Mouse (Mus musculus): ENCODE measurements at regions not wholly inside any gene's neighbourhood (a gene's known extent, or its start where the extent isn't known, plus 50 kb on each side); places are given as distances from the start of the nearest gene placed in this dataset.

GRCm38 (mm10) chr11:85966207-85966606 lies 80.0 kb downstream of the Tbx4 start:
- no peak for DNase-seq (ENCODE audit: low read depth)
- TF ChIP-seq POLR2A (IDR thresholded peaks at IDR 0.05; ENCODE audit: borderline replicate concordance, extremely low read depth, insufficient read depth, insufficient read length, poor library complexity, severe bottlenecking): no peak
- TF ChIP-seq CTCF (IDR thresholded peaks at IDR 0.05; ENCODE audit: borderline replicate concordance, extremely low read depth, insufficient read depth, insufficient read length): no peak

- TF ChIP-seq POLR2A (IDR thresholded peaks at IDR 0.05; ENCODE audit: borderline replicate concordance, extremely low read depth, insufficient read depth, insufficient read length, poor library complexity, severe bottlenecking) (no peak), CTCF (IDR thresholded peaks at IDR 0.05; ENCODE audit: borderline replicate concordance, extremely low read depth, insufficient read depth, insufficient read length) (no peak)
- no peak for DNase-seq (ENCODE audit: low read depth)
These were observed 84.1 kb downstream of the Tbx4 start for GRCm38 (mm10) chr11:85970287-85970686.

GRCm38 (mm10) chr11:85972385-85972784 lies 86.2 kb downstream of the Tbx4 start:
- peak; percentile 80 for DNase-seq (ENCODE audit: low read depth)
- peak; percentile 93 for TF ChIP-seq CTCF (IDR thresholded peaks at IDR 0.05; ENCODE audit: borderline replicate concordance, extremely low read depth, insufficient read depth, insufficient read length)
- TF ChIP-seq POLR2A (IDR thresholded peaks at IDR 0.05; ENCODE audit: borderline replicate concordance, extremely low read depth, insufficient read depth, insufficient read length, poor library complexity, severe bottlenecking): no peak

GRCm38 (mm10) chr11:85973736-85974135 lies 87.5 kb downstream of the Tbx4 start:
- no peak for TF ChIP-seq POLR2A (IDR thresholded peaks at IDR 0.05; ENCODE audit: borderline replicate concordance, extremely low read depth, insufficient read depth, insufficient read length, poor library complexity, severe bottlenecking)
- TF ChIP-seq CTCF (IDR thresholded peaks at IDR 0.05; ENCODE audit: borderline replicate concordance, extremely low read depth, insufficient read depth, insufficient read length): no peak

GRCm38 (mm10) chr11:85976693-85977434 lies 90.6 kb downstream of the Tbx4 start:
- no peak for DNase-seq (ENCODE audit: low read depth)
- TF ChIP-seq POLR2A (IDR thresholded peaks at IDR 0.05; ENCODE audit: borderline replicate concordance, extremely low read depth, insufficient read depth, insufficient read length, poor library complexity, severe bottlenecking): no peak
- no peak for TF ChIP-seq CTCF (IDR thresholded peaks at IDR 0.05; ENCODE audit: borderline replicate concordance, extremely low read depth, insufficient read depth, insufficient read length)

More at GRCm38 (mm10) chr11:85973736-85974135, 87.5 kb downstream of the Tbx4 start:
- DNase-seq (ENCODE audit: low read depth): no peak

GRCm38 (mm10) chr11:85980388-85980787 lies 94.2 kb downstream of the Tbx4 start:
- DNase-seq (ENCODE audit: low read depth): peak; percentile 9
- TF ChIP-seq POLR2A (IDR thresholded peaks at IDR 0.05; ENCODE audit: borderline replicate concordance, extremely low read depth, insufficient read depth, insufficient read length, poor library complexity, severe bottlenecking) (no peak), CTCF (IDR thresholded peaks at IDR 0.05; ENCODE audit: borderline replicate concordance, extremely low read depth, insufficient read depth, insufficient read length) (no peak)

GRCm38 (mm10) chr11:85981561-85981960 lies 95.3 kb downstream of the Tbx4 start:
- TF ChIP-seq POLR2A (IDR thresholded peaks at IDR 0.05; ENCODE audit: borderline replicate concordance, extremely low read depth, insufficient read depth, insufficient read length, poor library complexity, severe bottlenecking) (no peak), CTCF (IDR thresholded peaks at IDR 0.05; ENCODE audit: borderline replicate concordance, extremely low read depth, insufficient read depth, insufficient read length) (no peak)
- no peak for DNase-seq (ENCODE audit: low read depth)

GRCm38 (mm10) chr11:85986338-85986737 lies 100.1 kb downstream of the Tbx4 start:
- TF ChIP-seq POLR2A (IDR thresholded peaks at IDR 0.05; ENCODE audit: borderline replicate concordance, extremely low read depth, insufficient read depth, insufficient read length, poor library complexity, severe bottlenecking) (no peak), CTCF (IDR thresholded peaks at IDR 0.05; ENCODE audit: borderline replicate concordance, extremely low read depth, insufficient read depth, insufficient read length) (no peak)
- no peak for DNase-seq (ENCODE audit: low read depth)

GRCm38 (mm10) chr11:85987181-85987580 lies 101.0 kb downstream of the Tbx4 start:
- DNase-seq (ENCODE audit: low read depth): no peak
- TF ChIP-seq CTCF (IDR thresholded peaks at IDR 0.05; ENCODE audit: borderline replicate concordance, extremely low read depth, insufficient read depth, insufficient read length) (no peak), POLR2A (IDR thresholded peaks at IDR 0.05; ENCODE audit: borderline replicate concordance, extremely low read depth, insufficient read depth, insufficient read length, poor library complexity, severe bottlenecking) (no peak)

- peak; percentile 8 for DNase-seq (ENCODE audit: low read depth)
- TF ChIP-seq CTCF (IDR thresholded peaks at IDR 0.05; ENCODE audit: borderline replicate concordance, extremely low read depth, insufficient read depth, insufficient read length): no peak
- TF ChIP-seq POLR2A (IDR thresholded peaks at IDR 0.05; ENCODE audit: borderline replicate concordance, extremely low read depth, insufficient read depth, insufficient read length, poor library complexity, severe bottlenecking): no peak
These were observed 103.3 kb downstream of the Tbx4 start for GRCm38 (mm10) chr11:85989536-85989935.

GRCm38 (mm10) chr11:85989940-85990493 lies 103.8 kb downstream of the Tbx4 start:
- TF ChIP-seq POLR2A (IDR thresholded peaks at IDR 0.05; ENCODE audit: borderline replicate concordance, extremely low read depth, insufficient read depth, insufficient read length, poor library complexity, severe bottlenecking) (no peak), CTCF (IDR thresholded peaks at IDR 0.05; ENCODE audit: borderline replicate concordance, extremely low read depth, insufficient read depth, insufficient read length) (peak; percentile 17; the same call in 1 of the 2 replicates)
- peak; percentile 66 for DNase-seq (ENCODE audit: low read depth)
